Mouse (Mus musculus): ENCODE results near the gene Hoxa13. TPM values are rescaled to one million over a fixed set of nuclear protein-coding genes. Genes with fewer than 3 reads are reported as not detected.

The Hoxa13 gene
- polyA plus RNA-seq, 1 experiment from 2014 or later: 0.08 TPM

DNA sequence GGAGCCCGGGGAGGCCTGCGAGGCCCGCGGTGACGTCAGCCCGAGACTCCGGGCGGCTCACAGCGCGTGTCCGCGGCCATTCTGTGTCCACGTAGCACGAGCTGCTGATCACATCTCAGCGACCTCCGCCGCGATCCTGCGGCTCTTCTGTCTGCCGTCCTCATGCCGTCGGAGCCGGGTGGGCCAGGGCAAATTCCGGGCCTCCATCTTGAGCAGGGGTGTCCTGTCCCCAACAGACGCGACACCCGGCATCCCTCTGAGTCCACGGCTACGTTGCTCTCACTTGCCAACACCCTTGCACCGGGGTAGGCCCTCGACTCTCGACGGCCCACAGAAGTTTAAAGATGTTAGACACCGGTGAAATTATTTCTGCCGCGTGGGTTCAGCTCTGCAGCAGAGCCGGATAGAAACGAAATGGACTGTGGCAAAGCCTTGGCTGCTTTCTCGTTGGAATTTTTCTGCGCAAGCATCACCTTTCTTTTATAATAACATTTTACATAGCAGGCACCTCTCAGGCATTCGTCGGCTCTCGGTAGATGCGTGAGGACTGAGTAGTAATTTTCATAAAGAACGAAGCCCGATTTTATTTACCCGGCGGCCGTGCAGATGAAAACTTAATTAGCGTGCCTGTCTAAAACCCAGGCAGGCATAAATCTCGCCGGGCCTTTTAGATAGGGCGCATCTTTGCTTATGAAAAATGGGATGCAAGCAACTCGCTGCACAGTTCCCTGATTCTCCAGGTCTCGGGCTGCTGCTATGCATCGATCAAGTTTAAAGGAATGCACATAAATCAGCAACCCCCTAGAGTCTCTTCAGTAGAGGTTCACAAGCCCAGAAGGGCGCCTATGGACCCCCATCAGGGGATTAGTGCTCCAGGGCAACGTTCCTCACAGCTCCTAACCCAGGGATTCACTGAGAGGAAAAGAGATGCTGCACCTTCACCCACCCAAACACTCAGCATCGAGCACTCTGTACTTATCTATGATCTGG, 6.9 kb downstream of the Hoxa13 start:
- WGBS: under 1% methylated on average over 59 of the region's 59 CpGs
- no peak overlapping the region for H3K27ac ChIP-seq (replicated peaks)
- no peak for ATAC-seq (ENCODE audit: low read depth)
- H3K27me3 ChIP-seq: peaks cover 92% of the 10 kb centered on the region
- no peaks in the 10 kb centered on the region; the same call in none of the 2 replicates for H3K4me1 ChIP-seq (replicated peaks)
- peak overlapping the region; percentile 22; the same call in 1 of the 2 replicates for H3K4me2 ChIP-seq
- H3K9me3 ChIP-seq: no peaks in the 10 kb centered on the region
- peak overlapping the region; percentile 7 for H3K4me3 ChIP-seq
- no peaks in the 10 kb centered on the region for H3K36me3 ChIP-seq
- no peak overlapping the region for H3K9ac ChIP-seq

DNA sequence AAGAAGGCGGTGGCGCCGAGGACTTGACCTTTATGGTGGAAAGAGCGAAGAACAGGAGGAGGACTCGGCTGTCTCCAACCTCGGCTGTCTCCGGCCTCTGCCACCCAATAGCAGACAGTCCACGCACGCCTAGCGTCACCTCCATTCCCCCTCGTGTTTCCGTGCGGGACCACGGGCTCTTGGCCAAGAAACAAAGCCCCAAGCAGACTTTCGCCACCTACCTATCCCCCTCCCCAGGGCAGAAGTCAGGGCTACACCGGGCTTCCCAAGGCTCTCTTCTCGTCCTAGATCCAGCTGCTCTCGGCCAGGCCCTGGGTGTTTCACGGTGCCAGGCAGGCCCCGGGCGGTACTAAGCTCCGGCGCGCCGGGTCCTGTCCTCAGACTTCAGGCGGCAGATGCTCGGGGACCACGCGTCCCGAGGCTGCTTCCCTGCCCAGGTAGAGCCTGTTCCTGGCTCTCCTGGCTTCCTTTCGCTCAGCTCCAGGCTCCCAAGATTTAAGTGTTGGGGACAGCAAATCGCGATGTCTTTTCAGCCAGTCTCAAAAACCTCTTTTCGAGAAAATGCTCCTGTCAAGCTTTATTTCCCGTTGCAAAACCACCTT, 7.8 kb downstream of the Hoxa13 start:
- no peaks in the 10 kb centered on the region for H3K9me3 ChIP-seq
- peak overlapping the region; percentile 17; the same call in 1 of the 2 replicates for H3K9ac ChIP-seq
- WGBS: under 1% methylated on average over 35 of the region's 35 CpGs
- ATAC-seq (ENCODE audit: low read depth): no peak
- H3K27me3 ChIP-seq: peaks cover 92% of the 10 kb centered on the region
- H3K27ac ChIP-seq (replicated peaks): no peak overlapping the region; the same call in 1 of the 2 replicates
- H3K4me2 ChIP-seq: peak overlapping the region; percentile 22; the same call in 1 of the 2 replicates
- no peaks in the 10 kb centered on the region; the same call in none of the 2 replicates for H3K4me1 ChIP-seq (replicated peaks)
- no peaks in the 10 kb centered on the region for H3K36me3 ChIP-seq
- H3K4me3 ChIP-seq: peak overlapping the region; percentile 7

DNA sequence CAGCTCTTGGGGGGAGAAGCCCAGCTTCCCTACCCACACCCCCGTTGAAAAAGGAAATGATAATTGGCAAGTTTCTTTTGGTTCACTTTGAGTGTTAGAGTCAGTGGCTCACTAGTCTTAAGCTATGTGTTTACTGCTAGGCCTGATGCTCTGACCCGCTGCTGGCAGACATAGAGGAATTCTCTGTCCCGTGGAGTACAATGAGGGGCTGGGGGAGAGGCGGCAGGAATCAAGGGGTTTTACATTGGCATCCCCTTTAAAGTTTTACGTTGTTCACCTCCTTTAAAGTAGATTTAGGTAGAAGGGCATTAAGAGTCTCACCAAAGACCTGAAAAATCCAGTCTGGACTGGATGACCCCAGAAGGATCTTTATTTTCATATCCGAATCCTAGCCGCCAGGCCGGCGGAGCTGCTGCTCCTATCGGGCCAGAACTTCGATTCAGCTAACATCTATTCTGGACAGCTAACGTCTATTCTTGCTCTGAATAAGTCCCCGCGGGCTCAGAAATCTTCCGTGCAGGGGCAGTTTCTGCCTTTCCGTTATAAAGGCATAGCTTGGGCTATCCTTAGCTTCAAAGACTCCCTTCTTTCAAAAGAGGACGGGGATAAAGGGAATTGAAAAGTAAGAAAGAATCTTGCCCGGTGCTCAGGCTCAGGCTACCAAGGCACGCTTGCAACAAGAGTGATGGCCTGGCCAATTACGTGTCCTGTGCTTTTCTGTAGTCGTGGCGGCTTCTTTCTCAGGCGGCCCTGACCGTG, 8.5 kb downstream of the Hoxa13 start:
- WGBS: 2% methylated on average over 24 of the region's 24 CpGs
- Histone ChIP-seq H3K4me3 (peak overlapping the region; percentile 7), H3K27me3 (peaks cover 92% of the 10 kb centered on the region), H3K4me1 (replicated peaks) (no peaks in the 10 kb centered on the region; the same call in none of the 2 replicates), H3K36me3 (no peaks in the 10 kb centered on the region), H3K9ac (peak overlapping the region; percentile 17; the same call in 1 of the 2 replicates), H3K9me3 (no peaks in the 10 kb centered on the region), H3K4me2 (peak overlapping the region; percentile 22; the same call in 1 of the 2 replicates), H3K27ac (replicated peaks) (peak overlapping the region; percentile 33; the same call in 1 of the 2 replicates)
- no peak for ATAC-seq (ENCODE audit: low read depth)

DNA sequence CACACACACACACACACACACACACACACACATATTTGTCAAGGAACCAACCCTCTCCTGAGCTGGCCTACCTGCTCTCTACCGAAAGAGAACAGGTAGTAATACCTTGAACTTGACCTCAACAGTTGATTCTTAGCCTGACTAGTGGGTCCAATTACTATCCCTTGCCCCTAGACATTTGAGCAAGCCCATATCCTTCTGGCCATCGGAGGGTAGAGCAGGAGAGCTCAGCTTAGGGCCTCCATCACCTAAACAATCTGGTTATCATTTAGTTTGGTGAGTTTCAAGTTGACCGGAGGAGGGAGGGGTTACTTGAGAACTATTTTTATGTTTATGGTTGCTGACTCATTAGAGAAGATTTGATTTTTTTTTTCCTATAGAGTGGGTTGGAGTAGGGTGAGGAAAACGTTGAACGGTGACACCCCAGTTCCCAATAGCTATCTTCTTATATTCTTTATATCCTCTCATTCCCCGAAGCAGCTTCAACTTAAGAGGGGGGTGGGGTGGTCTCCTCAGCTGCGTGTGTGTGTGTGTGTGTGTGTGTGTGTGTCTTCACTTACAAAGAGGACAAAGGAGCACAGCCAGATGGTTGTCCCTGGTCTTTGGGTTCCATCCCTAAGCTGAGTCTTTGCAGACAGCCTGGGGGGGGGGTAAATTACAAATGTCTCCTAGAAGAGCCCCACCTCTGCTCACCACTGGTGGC, 9.4 kb downstream of the Hoxa13 start:
- H3K4me3 ChIP-seq: no peak overlapping the region
- H3K27me3 ChIP-seq: peaks cover 94% of the 10 kb centered on the region
- WGBS: 7% methylated on average over 7 of the region's 7 CpGs
- no peak overlapping the region for H3K9ac ChIP-seq
- H3K27ac ChIP-seq (replicated peaks): no peak overlapping the region
- ATAC-seq (ENCODE audit: low read depth): no peak
- H3K4me2 ChIP-seq: 0 out of 2 replicates have a peak overlapping the region, but pooled peaks have one; percentile 22
- H3K4me1 ChIP-seq (replicated peaks): peaks cover 4% of the 10 kb centered on the region
- H3K9me3 ChIP-seq: no peaks in the 10 kb centered on the region
- no peaks in the 10 kb centered on the region for H3K36me3 ChIP-seq

DNA sequence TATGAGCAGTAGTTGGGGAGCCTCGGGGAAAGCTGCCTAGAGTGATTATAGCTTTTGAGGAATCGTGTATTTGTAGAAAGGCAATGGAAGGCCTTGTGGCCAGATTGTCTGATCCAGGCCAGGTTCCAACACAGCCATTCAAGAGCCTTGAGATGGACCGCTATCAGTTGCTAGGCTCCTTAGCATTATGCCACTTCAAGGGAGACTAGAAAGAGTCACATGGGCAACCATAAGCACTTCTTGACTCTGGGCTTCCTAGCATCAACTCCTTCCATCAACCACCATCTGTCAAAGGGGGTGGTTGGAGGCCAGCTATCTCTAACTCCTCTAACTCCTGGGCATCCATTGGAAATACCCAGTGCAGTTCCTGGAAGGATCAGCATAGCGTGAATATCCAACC, 10.9 kb downstream of the Hoxa13 start:
- 2% methylated on average over 4 of the region's 4 CpGs for WGBS
- Histone ChIP-seq H3K4me1 (replicated peaks) (peaks cover 4% of the 10 kb centered on the region), H3K27me3 (peaks cover 96% of the 10 kb centered on the region), H3K9me3 (no peaks in the 10 kb centered on the region), H3K27ac (replicated peaks) (peak overlapping the region; percentile 69; the same call in 1 of the 2 replicates), H3K9ac (0 out of 2 replicates have a peak overlapping the region, but pooled peaks have one; percentile 55), H3K4me2 (peak overlapping the region; percentile 42), H3K4me3 (peak overlapping the region; percentile 25), H3K36me3 (no peaks in the 10 kb centered on the region)
- no peak for ATAC-seq (ENCODE audit: low read depth)

DNA sequence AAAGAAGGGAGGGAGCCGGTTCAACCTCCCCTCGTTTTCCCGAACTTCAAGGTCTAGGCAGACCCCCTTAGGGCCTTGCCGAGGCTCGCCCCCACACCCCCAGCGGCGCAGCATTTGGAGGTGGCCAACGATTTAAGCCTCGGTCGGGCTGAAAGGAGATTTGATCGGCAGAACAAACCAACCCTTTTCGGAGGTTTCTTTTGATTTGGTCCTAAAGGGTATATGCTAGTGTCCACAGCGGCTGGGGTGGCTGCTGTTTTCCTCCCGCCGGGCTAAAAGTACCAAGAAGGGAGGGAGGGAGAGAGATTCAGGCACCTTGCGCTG, 11.3 kb downstream of the Hoxa13 start:
- peak overlapping the region; percentile 25 for H3K4me3 ChIP-seq

DNA sequence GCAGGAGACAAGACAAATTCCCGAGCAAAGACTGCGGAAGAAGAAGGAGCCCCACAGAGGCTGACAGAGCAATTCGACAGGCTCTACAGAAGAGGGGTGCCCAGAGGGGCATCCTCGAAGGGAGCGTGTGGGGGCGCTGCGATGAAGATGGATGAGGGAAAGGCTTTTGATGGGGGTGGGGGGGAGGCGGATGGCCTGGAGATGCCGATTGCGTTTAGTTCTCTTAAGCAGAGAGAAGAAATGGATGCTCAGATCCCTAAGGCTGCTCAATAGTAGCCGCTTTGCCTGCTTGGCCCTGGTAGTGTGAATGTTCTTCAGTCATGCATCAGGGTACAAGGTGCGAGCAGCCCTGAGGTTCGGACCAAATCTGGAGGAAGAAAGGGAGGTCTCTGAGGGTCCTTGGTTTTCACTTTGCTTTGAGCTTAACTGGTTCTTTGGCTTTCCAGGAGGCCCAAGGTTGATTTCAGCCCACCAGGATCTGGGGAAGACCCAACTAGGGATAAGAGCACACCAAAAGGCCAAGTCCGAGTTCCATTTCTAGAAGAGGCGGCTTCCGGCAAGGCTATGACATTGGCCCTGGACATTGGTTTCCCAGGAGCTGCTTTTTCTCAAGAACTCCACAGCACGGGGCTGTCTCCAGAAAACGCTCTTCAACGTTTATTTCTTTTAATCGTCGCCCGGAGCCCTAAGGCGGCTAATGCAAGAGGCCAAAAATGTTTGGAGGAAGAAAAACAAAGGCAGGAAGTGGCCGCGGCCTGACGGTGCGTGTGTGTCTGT, 11.9 kb downstream of the Hoxa13 start:
- Histone ChIP-seq H3K4me1 (replicated peaks) (peaks cover 4% of the 10 kb centered on the region), H3K4me2 (peak overlapping the region; percentile 42), H3K9me3 (no peaks in the 10 kb centered on the region), H3K27ac (replicated peaks) (peak overlapping the region; percentile 69), H3K27me3 (peaks cover 97% of the 10 kb centered on the region), H3K4me3 (peak overlapping the region; percentile 25), H3K36me3 (no peaks in the 10 kb centered on the region), H3K9ac (peak overlapping the region; percentile 55)
- WGBS: 1% methylated on average over 27 of the region's 27 CpGs
- ATAC-seq (ENCODE audit: low read depth): no peak

More for the DNA sequence above, 11.3 kb downstream of the Hoxa13 start:
- H3K27me3 ChIP-seq: peaks cover 97% of the 10 kb centered on the region
- peaks cover 4% of the 10 kb centered on the region for H3K4me1 ChIP-seq (replicated peaks)
- H3K9me3 ChIP-seq: no peaks in the 10 kb centered on the region
- peak overlapping the region; percentile 69; the same call in 1 of the 2 replicates for H3K27ac ChIP-seq (replicated peaks)
- peak overlapping the region; percentile 55 for H3K9ac ChIP-seq
- peak overlapping the region; percentile 42 for H3K4me2 ChIP-seq
- no peak for ATAC-seq (ENCODE audit: low read depth)
- WGBS: 2% methylated on average over 16 of the region's 16 CpGs
- H3K36me3 ChIP-seq: no peaks in the 10 kb centered on the region

DNA sequence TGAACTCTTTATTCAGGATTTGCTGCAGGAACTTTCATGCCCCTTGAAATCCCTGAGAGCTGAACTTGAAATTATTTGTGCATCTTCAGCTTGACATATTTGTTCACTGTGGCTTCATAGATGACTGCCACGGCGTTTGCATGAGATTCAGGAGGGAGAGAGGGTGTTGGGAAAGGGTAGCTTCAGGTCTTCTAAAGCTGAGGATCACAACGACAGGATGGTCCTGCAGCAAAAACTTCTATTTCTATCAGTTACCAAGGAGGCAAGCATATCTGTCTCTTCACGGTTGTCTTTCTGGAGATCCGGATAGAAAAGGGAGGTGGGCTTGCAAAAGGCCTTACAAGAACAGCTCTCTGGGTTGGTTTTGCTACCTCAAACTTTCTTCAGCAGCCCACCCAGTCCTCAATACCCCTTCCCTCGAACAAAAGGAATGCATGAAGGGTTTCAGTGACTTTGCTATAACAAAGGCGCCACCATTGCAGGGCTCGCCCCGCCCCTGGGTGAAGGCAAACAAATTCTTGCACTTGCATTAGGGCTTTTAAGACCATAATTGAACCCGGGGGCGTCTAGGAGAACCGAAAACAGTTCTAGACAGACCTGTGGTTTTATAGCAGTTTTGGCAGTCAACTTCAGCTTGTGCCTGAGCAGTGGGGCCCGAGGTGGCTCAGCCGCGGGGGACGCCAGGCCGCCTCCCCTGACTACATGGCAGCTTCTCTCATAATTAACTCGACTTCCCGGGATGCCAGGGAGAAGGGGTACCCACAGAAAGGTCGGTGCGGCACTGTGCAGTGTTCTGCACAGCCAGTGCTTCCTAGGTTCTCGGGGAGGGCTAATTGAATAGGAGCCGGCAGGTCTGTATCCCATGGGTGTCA, 12.7 kb downstream of the Hoxa13 start:
- Histone ChIP-seq H3K4me1 (replicated peaks) (peaks cover 4% of the 10 kb centered on the region), H3K27ac (replicated peaks) (peak overlapping the region; percentile 69), H3K4me2 (peak overlapping the region; percentile 42), H3K9me3 (no peaks in the 10 kb centered on the region), H3K27me3 (peaks cover 98% of the 10 kb centered on the region), H3K4me3 (peak overlapping the region; percentile 25), H3K36me3 (no peaks in the 10 kb centered on the region), H3K9ac (peak overlapping the region; percentile 55)
- 1% methylated on average over 23 of the region's 23 CpGs for WGBS
- ATAC-seq (ENCODE audit: low read depth): no peak

DNA sequence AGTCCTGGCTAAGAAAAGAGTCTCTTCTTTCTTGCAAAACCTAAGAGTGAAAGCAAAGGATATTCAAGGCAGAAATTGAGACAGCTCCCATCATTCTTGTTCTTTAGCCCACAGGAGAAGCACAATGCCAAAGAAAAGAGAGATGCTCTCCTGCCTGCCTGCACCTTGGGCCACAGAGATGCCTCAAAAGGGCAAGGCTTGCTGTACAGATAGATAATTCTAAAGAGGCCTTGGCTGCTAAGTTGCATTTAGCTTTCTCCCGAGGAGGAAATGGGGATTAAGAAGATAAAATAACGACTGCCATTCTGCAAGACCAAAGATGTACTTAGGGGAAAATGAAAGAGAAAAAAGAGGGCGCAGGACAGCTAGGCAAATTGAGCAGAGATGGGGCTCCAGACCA, 13.8 kb downstream of the Hoxa13 start:
- Histone ChIP-seq H3K4me1 (replicated peaks) (peaks cover 4% of the 10 kb centered on the region), H3K9me3 (no peaks in the 10 kb centered on the region), H3K4me2 (peak overlapping the region; percentile 49), H3K4me3 (peak overlapping the region; percentile 38), H3K9ac (peak overlapping the region; percentile 71), H3K27me3 (peaks cover 98% of the 10 kb centered on the region), H3K36me3 (no peaks in the 10 kb centered on the region), H3K27ac (replicated peaks) (peak overlapping the region; percentile 78; the same call in 1 of the 2 replicates)
- WGBS: 5% methylated on average over 3 of the region's 3 CpGs
- no peak for ATAC-seq (ENCODE audit: low read depth)

DNA sequence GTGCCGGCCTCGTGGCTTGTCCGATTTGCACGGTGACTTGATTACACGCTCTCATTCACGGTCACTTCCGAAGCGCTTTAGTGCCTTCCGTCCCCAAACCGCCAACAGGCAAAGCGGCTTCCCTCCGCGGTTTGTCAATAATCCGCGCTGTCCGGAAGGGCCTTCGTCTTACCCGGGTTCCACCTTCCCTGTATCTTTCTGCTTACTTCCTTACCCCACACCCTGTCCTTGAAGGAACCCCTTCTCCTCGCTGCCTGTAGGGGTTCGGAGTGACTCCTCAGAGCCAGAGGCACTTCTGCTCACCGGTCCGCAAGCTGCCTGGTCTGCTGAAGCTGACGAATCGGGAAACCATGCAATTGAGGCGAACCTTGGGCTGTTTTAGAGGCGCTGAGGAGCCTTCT, 14.3 kb downstream of the Hoxa13 start:
- Histone ChIP-seq H3K4me2 (peak overlapping the region; percentile 49), H3K9ac (peak overlapping the region; percentile 71), H3K9me3 (no peaks in the 10 kb centered on the region), H3K4me3 (peak overlapping the region; percentile 38), H3K36me3 (no peaks in the 10 kb centered on the region), H3K27me3 (peaks cover 98% of the 10 kb centered on the region), H3K4me1 (replicated peaks) (peaks cover 4% of the 10 kb centered on the region), H3K27ac (replicated peaks) (peak overlapping the region; percentile 78)
- no peak for ATAC-seq (ENCODE audit: low read depth)
- under 1% methylated on average over 26 of the region's 26 CpGs for WGBS
